Mouse (Mus musculus) ovary, postnatal 14 days (tissue): ENCODE measurements around the gene Cox7a2l.
A peak's percentile ranks its signal among the peaks of the same experiment; 100 is the strongest.

Source experiments
- DNase-seq: peaks from one replicate; pipeline ENCODE4 v3.0.0; 2022; ENCODE audit warnings: low spot score

Cox7a2l gene

DNA sequence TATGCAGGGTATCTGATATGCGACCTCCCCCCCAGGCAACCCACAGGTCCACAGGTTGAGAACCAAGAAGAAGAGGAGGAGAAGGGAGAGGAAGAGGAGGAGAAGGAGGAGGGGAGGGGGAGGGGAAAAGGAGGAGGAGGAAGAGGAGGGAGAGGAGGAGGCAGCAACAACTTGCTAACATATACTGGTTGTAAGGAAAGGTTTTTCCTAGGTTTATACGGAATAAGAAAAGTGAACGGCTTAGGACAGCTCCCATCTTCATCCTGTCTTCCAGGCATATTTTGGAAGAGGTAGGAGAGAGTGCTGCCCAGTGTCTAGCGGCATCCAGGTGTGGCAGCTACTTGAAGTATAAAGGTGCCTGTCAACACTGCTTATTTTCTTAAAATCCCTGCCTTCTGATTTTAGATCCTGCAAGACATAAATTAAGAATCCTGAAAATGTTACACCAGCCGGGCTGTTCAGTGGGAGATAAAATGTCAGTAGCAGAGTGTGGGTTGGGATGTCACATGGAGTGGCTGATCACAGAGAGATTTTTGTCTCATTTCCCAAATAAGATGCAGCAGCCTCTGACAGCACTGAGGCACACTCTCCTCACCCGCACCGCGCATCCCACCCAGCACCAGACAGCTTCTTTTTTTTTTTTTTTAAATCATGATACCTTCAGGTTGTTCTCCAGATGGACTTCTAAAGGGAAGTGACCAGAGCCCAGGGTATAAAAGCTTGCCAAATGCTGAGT lies at the start of gene Cox7a2l:
TSS of gene Cox7a2l (minus strand) at position 51 of the 736 bp plus-strand sequence.
- DNase-seq = no peak

DNA sequence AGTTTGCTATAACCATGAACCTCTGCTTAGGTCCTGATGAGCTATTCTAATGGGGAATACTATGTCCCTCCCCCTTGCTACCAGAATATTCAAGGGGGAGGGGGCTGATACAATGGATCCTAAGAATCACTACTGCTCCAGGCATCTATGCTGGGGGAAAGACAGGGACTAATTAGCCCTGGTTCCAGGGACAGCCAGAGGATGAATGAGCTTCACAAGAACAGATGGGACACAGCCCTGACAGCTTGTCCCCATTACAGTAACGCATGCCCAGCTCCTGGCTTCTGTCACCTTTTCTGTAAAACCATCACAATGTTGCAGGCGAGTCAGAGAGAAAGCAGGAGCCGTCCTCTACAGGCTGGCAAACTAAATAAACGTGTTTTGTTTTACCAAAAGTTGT lies 48.4 kb upstream of the Cox7a2l start:
- DNase-seq = no peak

DNA sequence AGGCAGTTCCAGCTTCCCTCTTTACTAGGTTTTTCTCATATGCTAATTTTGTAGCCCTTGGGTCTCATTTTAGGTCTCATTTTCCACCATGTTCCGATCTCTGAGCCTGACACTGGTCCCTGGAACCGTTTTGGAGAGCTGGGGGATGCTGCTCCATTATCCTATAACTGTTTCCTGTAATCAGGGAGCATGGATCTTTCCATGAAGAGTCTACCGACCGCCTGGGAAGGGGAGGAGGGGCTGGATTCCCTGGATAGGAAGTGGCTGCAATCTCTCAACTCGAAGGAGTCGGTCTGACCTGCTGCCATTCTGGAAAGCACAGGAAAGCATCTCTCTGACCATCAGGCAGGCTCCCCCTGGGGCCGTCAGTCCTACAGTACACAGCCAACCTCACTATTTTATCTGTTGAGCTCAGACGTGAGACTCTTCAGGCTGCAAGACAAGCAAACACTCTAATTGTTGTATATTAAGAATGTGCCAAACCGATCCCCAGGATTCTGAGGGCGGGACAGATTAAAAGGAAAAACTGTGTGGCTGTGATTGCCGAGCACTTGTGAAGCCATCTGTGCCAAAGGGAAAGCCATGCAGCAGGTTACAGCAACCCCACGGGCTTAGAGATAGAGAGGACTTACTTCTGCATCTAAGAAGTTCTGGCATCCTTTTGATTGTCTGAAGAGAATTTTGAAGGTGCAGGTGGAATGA lies 47.1 kb upstream of the Cox7a2l start:
- no peak for DNase-seq

DNA sequence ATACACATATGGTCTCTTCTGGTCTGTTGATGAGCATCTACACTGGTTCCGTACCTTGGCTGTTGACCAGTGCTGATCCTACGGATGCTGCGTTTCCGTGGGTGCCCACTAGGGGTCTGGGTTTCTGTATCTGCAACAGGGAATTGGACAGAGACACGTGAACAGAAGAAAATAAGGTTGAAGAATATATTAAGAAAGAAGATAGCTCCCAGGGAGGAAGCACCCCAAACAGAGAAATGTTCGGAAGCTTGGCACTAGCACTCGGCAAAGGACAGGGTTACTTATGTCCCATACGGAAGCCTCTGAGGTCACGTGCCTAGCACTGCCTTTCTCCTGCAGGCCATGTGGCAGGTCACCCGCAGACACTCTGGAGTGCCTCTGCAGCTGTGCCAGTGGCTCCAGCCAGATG lies 46.6 kb upstream of the Cox7a2l start:
- DNase-seq = peak; percentile 41

DNA sequence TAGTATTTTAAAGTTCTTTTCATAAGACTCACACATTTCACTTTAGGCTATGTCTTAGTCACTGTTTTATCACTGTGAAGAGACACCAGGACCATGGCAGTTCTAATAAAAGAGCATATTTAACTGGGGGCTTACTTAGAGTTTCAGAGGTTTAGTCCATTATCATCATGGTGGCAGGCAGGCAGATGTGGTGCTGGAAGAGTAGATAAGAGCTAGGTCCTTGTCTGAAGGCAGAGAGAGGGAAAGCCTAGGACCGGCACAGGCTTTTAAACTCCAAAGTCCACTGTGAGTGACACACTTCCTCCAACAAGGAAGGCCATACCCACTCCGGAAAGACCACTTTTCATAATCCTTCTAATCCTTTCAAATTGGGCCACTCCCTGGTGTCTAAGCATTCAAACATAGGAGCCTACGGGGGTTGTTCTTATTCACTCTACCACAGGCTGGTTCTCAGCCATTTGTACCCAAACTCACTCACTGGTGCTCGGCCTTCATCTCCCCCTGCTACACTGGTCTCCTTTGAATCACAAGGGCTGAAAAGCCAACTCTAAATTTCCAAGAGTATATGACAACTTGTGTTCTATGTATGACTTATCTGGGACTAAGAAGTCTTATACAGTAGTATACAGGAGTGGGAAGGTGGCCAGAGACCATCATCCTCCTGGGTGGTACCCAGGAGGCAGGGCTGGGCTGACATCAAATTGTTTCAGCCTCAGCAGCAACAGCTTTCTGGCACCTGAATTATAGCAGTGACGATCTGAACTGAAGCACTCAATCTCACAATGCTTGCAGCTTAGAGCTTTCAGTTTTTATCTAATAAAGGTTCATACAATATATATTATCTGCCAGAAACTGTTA lies 45.3 kb upstream of the Cox7a2l start:
- DNase-seq = no peak

DNA sequence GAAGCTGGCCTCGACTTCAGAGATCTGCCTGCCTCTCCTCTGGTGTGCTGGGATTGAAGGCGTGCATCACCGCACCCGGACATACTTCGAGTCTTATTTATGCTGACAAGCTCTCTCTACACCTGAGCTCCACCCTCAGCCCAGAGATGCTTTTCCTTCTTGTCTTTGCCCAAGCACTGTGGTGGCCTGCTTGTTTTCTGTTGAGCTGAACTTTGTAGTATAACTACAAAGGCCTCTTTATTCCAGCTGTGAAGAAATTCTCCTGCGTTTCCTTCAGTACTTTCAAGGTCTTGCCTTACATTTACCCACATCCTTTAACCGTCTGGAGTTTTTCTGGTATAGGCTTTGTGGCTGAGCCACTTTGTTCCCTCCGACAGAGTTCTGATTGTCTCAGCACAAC lies 42.0 kb upstream of the Cox7a2l start:
- no peak for DNase-seq

DNA sequence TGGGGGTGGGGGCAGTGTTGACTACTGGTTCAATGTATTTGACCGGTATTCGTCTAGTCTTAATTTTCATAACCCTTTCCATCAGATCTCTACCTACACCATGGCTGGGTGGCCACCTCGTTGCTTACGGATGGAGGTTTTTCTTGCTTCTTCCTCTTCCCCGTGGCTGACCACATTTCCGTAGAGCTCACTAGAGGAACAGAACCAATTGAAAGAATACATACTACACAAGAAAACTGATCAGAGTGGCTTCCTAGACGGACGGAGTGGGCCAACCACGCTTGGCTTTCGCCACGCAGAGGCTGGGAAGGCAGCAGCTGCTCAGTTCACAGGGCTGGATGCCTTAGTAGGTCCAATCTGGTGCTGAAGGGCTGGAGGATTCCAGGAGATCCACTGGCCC lies 38.7 kb upstream of the Cox7a2l start:
- DNase-seq = no peak

DNA sequence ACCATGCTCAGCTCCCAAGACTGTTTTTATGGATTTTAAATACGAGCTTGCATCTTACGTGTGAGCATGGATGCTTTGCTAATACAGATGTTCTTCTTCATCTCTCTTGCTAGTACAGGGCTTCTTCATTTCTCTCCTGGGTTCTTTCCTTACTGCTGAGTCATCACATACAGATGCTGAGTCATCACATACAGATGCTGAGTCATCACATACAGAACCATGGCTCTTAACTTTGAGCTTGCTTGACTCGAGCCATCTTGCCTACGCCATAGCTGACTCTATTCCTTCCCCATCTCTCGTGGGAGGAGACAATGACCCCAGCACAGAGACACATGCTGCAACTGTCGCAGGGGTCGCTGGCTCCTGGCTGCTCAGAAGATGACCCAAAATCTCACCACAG lies 37.9 kb upstream of the Cox7a2l start:
- no peak for DNase-seq

DNA sequence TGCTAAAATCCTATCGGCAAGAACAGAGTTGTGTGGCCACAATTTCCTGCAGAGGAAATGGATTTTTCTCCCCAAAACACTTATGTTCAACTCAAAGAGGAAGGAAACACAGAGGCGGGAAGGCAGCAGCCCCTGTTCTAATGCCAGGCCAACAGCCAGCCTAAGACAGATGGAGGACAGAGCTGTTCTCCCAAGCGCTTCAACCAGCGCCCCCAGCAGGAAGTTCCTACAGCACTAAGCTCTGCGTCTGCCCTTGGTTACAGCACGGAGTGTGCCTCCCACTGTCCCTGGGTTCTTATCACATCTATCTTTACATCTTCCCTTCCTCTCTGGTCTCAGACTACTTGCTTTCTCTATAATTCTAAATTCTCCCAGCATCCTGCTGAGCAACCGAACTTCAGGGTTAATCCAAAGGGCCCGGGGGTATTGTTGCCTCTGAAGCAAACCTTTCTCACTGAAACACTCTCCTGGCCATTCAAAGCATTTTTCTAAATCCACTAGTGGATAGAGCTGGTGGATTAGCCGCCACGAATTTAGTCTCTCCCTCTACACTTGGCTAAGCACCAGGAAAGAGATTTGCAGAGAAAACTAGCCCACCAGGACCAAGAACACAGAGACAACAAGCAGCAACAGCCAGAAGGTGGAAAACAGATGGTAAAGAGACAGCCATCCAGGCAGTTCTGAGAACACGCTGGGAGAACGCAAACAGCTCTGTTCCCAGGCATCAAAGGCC lies 31.5 kb upstream of the Cox7a2l start:
- DNase-seq = no peak

DNA sequence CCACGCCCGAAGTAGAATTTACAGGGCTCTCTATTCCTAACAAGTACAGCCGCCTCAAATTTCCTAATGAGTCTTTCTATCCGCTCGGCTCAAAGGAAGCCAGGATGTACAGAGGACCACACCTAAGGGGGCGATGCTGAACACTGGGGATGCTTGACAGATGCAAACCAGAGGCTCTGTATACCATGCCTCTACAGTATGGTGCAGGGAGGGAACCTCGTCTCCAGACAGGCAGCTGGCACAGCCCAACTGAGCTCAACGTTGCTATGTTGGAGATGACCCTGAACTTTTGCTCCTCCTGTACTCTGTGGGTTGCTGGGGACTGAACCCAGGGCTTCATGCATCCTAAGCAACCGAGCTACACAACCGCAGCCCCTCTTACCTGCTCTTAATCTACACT lies 30.0 kb upstream of the Cox7a2l start:
- DNase-seq = no peak

DNA sequence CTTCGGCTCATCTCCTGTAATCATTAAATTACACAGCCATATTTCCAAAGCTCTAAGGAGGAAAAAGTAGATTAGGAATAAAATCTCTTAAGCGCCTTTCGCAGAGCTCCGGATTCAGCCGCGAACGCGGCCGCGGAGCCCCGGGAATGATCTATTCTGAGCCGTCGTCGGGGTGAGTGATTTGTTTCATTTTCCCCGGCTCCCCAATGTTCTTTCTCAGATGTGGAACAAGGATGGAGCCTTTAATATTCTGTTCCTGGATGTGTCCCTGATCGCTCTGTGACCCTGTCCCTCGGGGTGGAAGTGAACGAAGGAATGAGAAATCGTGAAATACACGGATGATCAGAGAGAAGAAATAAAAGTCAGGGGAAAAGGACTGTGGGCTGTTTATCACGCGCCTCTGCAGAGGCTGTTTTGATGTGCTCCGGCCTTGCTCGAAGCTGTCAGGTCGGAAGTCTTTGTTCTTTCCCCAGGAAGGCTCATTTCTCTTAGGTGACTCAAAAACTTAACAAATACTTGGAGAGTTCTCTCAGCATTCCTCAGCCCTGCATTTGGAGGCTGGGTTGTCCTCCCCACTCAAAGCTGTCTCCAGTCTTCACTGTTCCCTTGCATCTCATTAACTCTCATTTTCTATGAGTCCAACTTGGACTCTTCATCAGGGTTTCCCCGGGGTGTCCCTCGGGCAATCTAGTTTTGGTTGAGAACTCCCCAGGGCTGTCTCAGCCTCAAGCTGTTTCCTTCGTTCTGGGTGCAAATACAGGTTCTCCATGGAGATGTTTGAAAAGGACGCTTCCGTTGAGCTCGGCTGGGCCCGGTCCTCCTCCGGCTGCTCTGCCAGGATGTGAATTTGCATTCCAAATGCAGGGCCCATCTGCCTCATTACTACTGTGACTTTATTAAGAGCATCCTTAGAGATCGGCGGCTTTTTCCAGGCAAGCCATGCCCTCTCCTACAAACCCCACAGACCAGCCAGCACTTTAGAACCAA lies 28.9 kb upstream of the Cox7a2l start:
- no peak for DNase-seq

DNA sequence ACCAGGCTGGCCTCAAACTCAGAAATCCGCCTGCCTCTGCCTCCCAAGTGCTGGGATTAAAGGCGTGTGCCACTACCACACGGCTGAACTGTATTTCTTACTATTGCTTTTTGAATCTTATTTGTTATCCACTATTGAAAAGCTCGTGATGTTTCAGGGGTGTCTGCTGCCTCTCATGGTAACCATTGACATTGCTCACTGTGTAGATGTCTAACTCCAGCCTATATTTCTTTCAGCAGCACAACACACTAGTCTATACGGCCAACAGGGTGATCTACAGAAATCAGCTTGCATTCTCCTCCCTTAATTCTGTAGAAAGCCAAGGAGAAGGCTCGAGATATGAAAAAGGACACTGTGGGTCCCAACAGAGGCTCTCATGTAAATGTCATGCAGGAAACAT lies 28.1 kb upstream of the Cox7a2l start:
- no peak for DNase-seq

DNA sequence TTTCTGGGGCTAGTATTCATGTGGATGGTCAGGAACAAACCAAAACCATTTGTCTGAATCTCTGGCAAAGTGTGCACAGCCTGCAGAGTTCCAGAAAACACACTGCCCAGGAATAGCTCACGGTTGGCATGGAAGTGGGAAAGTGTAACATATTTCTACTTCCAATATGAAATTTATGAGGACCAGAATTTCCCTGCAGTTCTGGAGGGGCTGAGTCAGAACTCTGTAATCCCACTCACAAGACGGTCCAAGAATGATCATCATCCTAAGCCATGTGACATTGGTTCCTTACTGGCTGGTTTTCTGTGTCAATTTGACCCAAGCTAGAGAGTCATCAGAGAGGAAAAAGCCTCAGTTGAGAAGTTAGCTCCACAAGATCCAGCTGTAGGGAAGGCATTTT lies 25.3 kb upstream of the Cox7a2l start:
- no peak for DNase-seq

DNA sequence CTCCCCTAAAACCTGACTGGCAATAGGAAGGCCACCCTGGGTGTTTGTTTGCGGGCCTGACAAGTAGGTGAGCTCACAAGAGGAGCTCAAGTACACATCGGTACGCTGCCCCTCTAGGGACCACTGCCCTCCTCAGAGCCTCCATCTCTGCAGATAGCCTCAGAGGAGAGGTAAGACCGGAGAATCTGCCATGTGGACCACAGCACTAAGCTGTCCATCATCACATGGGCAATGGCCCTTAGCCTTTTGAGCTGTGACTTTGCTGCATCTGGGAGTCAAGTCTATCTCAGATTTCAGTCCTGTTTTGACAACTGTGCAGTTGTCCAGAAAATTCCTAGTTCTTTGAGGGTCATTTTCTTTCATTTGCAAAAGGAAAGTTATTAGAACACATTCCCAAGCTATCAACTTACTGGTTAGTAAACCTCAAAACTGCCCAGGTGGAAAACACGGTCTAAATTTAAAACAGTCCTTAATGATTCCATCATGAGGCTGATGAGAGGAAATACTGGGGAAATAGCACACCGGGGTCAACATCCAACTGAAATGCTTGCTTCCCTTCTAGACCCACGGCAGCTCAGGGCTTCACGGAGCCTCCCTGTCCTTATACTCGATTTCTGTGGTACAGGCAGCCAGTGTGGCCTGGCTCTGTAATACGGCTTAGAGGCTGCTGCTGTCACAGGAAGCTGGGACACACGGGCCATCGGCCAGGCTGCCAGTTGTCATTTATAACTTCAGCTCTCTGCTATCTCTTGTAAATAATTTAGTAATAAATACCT lies 22.3 kb upstream of the Cox7a2l start:
- DNase-seq = no peak

DNA sequence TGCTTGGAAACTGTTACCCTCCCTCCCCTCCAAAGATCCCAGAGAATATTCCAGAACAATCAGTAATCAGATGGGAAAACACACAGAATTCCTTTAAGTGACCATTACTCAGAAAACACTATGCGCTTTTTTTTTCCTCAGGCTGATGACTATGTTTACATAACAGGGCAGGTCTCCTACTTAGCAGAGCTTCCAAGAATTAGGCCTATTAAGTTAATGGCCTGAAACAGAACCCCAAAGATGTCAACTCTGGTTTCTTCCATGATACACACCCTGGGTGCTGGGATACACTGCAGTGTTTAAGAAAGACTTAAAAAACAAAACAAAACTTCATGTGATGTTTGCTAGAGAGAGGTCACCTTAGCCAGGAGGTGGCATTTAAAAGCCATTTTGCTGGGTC lies 21.6 kb upstream of the Cox7a2l start:
- DNase-seq = no peak

DNA sequence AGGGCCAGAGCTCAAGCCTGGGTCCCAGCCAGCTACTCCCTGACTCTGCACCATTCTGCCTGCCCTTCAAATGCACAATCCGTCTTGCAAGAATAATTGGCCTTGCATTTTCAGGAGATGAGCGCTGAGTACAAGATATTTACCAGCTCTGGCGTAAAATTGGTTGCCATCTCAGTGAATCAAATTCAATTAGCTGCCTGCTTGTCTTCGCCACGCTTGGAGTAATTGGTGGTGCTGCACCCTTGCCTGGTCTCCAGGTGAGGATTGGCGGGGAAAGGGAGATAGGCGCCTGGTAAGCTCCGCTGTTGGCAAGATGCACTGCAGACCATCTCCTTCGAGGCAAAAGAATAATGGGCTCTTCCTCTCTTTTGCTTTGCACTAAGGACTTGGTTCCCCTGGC lies 21.0 kb upstream of the Cox7a2l start:
- no peak for DNase-seq

DNA sequence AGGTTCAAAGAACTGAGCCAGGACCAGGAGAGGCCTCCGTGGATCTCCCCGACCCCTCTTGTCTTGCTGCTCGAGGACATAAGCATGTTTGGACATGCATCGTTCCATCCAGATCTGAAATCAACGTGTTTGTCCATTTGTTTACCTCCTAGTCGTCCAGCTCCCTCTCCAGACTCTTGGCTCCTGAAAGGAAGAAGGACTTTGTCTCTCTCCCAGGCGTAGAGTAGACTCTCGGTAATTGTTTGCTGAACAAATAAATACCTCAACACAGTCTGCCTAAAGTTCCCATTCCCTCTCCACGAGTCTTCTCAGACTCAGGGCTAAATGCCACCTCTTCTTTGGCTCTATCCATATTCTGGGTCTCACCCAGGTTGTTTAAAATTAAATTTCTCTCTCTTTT lies 16.0 kb upstream of the Cox7a2l start:
- no peak for DNase-seq

DNA sequence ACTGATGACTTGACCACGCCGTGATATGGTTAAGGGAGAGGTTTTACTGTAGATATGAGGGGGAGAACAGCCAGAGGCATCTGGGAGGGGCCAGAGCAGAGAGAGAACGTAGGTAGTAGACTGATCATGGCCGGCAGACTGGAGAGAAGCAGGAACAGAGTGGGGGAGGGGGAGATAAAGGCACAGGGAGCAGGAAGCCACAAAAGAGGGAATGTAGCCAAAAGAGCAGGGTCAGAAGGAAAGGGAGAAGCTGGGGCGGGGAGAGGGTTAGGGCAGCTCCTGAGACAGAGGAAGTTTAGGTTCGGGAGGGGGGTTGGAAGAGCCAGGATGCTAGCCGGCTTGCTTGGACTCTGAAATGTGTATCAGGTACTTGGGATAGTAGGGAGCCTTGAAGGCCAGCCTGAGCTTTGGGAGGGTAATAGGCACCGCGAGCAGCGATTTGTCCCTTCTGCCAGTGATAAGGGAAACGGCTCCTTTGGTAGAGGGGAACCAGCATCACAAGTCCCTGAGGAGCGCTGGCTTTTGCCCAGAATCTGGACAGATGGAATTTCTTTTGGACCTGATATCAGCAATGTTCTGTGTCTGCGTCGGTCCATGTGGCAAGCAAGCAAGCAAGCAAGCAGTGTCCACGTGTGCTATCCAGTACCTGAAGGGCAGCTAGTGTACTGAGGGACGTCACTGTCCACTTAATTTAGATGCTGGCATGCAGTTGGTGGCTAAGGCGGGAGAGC lies 10.7 kb upstream of the Cox7a2l start:
- DNase-seq = no peak
